Mouse (Mus musculus): Measurements from ENCODE around the gene Rbm47. TPM values are rescaled to one million over a fixed set of nuclear protein-coding genes. Genes with fewer than 3 reads are reported as not detected.

Gene Rbm47
- total and polyA plus RNA-seq, 3 experiments = 1.9 to 3.5 (median 2.2) TPM

DNA sequence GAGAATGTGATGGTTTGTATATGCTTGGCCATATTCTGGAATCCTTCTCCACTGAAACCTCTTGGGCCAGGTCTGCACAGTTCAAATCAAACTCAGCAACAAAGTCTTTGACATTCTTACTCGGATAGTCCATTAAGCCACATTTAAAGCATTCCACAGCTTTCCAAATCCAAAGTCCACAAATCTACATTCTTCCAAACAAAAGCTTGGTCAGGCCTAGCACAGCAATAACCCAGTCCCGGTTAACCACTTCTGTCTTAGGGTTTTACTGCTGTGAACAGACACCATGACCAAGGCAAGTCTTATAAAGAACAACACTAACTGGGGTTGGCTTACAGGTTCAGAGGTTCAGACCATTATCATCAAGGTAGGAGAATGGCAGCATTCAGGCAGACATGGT is 133.1 kb downstream of the Rbm47 start:
- H3K27ac ChIP-seq = no peak overlapping the region
- H3K27me3 ChIP-seq (ENCODE audit: control insufficient read depth, insufficient read depth, low read length) = no peaks in the 10 kb centered on the region
- H3K79me2 ChIP-seq (replicated peaks; ENCODE audit: control insufficient read depth, insufficient read depth, low read length) = no peaks in the 10 kb centered on the region
- H3K9ac ChIP-seq (ENCODE audit: low read depth, low read length) = no peak overlapping the region
- intact Hi-C loops (cut with DNase I) = no loop called here
- no peak for DNase-seq
- H3K4me3 ChIP-seq = no peak overlapping the region
- WGBS = 86% methylated on average over 2 of the region's 2 CpGs
- no peaks in the 10 kb centered on the region for H3K36me3 ChIP-seq (ENCODE audit: control insufficient read depth, insufficient read depth, low read length)
- TF ChIP-seq EP300 (IDR thresholded peaks at IDR 0.05; ENCODE audit: insufficient read depth, low read depth, low read length) = no peak
- TF ChIP-seq POLR2A (IDR thresholded peaks at IDR 0.05; ENCODE audit: insufficient read depth, low read depth, low read length) = no peak
- no peak for TF ChIP-seq CTCF (IDR thresholded peaks at IDR 0.05)
- H3K4me1 ChIP-seq (ENCODE audit: control insufficient read depth, insufficient read depth, low read length) = no peaks in the 10 kb centered on the region

GRCm38 (mm10) chr5:66037066-66037465 is 135.9 kb downstream of the Rbm47 start:
- WGBS = 70% methylated on average over 6 of the region's 6 CpGs
- no peak overlapping the region for H3K4me3 ChIP-seq

DNA sequence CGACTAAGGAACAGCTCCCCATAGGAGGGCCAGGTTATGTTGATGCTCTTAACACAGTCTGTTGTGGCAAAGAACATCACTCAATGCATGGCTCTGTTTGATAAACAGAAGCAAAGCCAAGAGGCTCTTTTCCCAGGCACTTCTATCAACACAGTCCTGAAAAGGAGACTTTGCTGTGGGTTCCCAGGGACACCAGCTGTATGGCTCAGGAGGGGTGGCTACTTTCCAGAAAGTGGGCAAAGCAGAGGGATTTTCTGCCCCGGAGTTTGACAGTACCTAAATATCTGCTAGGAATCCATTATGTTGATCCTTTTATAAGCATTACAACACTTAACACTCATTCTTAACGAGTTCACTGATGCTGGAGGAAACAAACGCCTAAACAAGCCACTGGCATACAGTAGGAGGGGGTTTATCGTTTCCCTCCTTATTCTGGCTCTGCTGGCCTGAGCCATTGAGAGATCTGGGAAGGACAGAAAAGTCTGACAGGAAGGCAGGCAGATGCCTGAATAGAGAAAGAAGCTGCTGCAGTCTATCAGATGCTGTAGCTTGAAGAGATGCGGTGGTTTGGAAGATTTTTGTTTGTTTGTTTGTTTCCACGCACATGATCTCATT is 136.4 kb downstream of the Rbm47 start:
- H3K27ac ChIP-seq = no peak overlapping the region
- H3K36me3 ChIP-seq (ENCODE audit: control insufficient read depth, insufficient read depth, low read length) = no peaks in the 10 kb centered on the region
- H3K27me3 ChIP-seq (ENCODE audit: control insufficient read depth, insufficient read depth, low read length) = no peaks in the 10 kb centered on the region
- no peak overlapping the region for H3K4me3 ChIP-seq
- H3K79me2 ChIP-seq (replicated peaks; ENCODE audit: control insufficient read depth, insufficient read depth, low read length) = no peaks in the 10 kb centered on the region
- WGBS = 50% methylated on average over 7 of the region's 7 CpGs
- no peak overlapping the region for H3K9ac ChIP-seq (ENCODE audit: low read depth, low read length)
- DNase-seq = no peak
- TF ChIP-seq CTCF (IDR thresholded peaks at IDR 0.05) (no peak), EP300 (IDR thresholded peaks at IDR 0.05; ENCODE audit: insufficient read depth, low read depth, low read length) (no peak), POLR2A (IDR thresholded peaks at IDR 0.05; ENCODE audit: insufficient read depth, low read depth, low read length) (no peak)
- intact Hi-C loops (cut with DNase I) = no loop called here
- no peaks in the 10 kb centered on the region for H3K4me1 ChIP-seq (ENCODE audit: control insufficient read depth, insufficient read depth, low read length)

More at GRCm38 (mm10) chr5:66037066-66037465, 135.9 kb downstream of the Rbm47 start:
- Histone ChIP-seq H3K36me3 (ENCODE audit: control insufficient read depth, insufficient read depth, low read length) (no peaks in the 10 kb centered on the region), H3K27me3 (ENCODE audit: control insufficient read depth, insufficient read depth, low read length) (no peaks in the 10 kb centered on the region), H3K4me1 (ENCODE audit: control insufficient read depth, insufficient read depth, low read length) (no peaks in the 10 kb centered on the region), H3K9ac (ENCODE audit: low read depth, low read length) (no peak overlapping the region), H3K79me2 (replicated peaks; ENCODE audit: control insufficient read depth, insufficient read depth, low read length) (no peaks in the 10 kb centered on the region), H3K27ac (no peak overlapping the region)
- DNase-seq = no peak
- intact Hi-C loops (cut with DNase I) = no loop called here
- TF ChIP-seq CTCF (IDR thresholded peaks at IDR 0.05) (no peak), EP300 (IDR thresholded peaks at IDR 0.05; ENCODE audit: insufficient read depth, low read depth, low read length) (no peak), POLR2A (IDR thresholded peaks at IDR 0.05; ENCODE audit: insufficient read depth, low read depth, low read length) (no peak)

DNA sequence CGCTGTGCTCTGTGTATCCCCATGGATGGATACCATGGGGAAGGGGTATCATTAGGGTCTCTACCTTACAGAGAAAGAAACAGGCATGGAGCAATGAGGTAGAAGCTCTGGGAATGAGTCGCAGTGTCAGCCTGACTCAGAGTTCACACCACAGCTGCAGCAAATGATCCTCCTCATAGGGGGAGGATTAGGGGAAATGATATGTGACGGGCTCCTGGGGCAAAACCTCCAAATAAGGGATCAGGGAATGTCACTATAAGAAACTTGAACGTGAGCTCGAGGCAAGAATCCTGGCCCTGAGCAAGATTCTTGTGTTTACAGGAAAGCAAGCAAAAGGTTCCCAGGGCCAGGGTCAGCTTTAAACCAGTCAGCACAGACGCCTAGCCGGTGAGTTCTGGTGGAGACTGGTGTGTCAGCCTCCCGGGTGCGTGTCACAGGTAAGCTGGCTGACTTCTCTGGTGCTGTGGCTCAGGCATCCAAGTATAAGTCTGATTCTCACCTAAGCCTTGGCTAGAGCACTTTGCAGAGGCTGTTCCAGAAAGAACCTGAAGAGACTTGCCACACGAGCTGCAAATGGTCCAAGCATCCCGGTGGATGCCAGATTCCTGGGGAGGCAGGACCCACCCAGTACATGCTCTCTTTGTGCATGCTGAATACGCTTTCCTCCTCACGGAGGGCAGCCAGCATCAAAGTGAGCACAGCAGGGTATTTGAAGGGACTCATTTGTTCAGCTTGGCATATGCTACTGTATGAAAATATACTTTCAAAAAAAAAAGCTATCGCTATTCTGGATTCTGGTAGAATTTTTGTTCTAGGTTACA is 138.3 kb downstream of the Rbm47 start:
- no peak overlapping the region for H3K9ac ChIP-seq (ENCODE audit: low read depth, low read length)
- TF ChIP-seq EP300 (IDR thresholded peaks at IDR 0.05; ENCODE audit: insufficient read depth, low read depth, low read length) = no peak
- TF ChIP-seq CTCF (IDR thresholded peaks at IDR 0.05) = no peak
- no peak for TF ChIP-seq POLR2A (IDR thresholded peaks at IDR 0.05; ENCODE audit: insufficient read depth, low read depth, low read length)
- no peaks in the 10 kb centered on the region for H3K27me3 ChIP-seq (ENCODE audit: control insufficient read depth, insufficient read depth, low read length)
- no peak for DNase-seq
- no peaks in the 10 kb centered on the region for H3K36me3 ChIP-seq (ENCODE audit: control insufficient read depth, insufficient read depth, low read length)
- no peak overlapping the region for H3K27ac ChIP-seq
- no peak overlapping the region for H3K4me3 ChIP-seq
- intact Hi-C loops (cut with DNase I) = no loop called here
- H3K4me1 ChIP-seq (ENCODE audit: control insufficient read depth, insufficient read depth, low read length) = no peaks in the 10 kb centered on the region
- 65% methylated on average over 14 of the region's 14 CpGs for WGBS
- H3K79me2 ChIP-seq (replicated peaks; ENCODE audit: control insufficient read depth, insufficient read depth, low read length) = no peaks in the 10 kb centered on the region

- no peaks in the 10 kb centered on the region for H3K4me1 ChIP-seq (ENCODE audit: control insufficient read depth, insufficient read depth, low read length)
- WGBS = 89% methylated on average over 1 of the region's 1 CpGs
- no peaks in the 10 kb centered on the region for H3K79me2 ChIP-seq (replicated peaks; ENCODE audit: control insufficient read depth, insufficient read depth, low read length)
- TF ChIP-seq CTCF (IDR thresholded peaks at IDR 0.05) (no peak), EP300 (IDR thresholded peaks at IDR 0.05; ENCODE audit: insufficient read depth, low read depth, low read length) (no peak), POLR2A (IDR thresholded peaks at IDR 0.05; ENCODE audit: insufficient read depth, low read depth, low read length) (no peak)
- H3K27me3 ChIP-seq (ENCODE audit: control insufficient read depth, insufficient read depth, low read length) = no peaks in the 10 kb centered on the region
- DNase-seq = no peak
- intact Hi-C loops (cut with DNase I) = no loop called here
- no peak overlapping the region for H3K9ac ChIP-seq (ENCODE audit: low read depth, low read length)
- no peak overlapping the region for H3K4me3 ChIP-seq
- no peak overlapping the region for H3K27ac ChIP-seq
- no peaks in the 10 kb centered on the region for H3K36me3 ChIP-seq (ENCODE audit: control insufficient read depth, insufficient read depth, low read length)
Measured at GRCm38 (mm10) chr5:66032826-66033225, 140.1 kb downstream of the Rbm47 start.

DNA sequence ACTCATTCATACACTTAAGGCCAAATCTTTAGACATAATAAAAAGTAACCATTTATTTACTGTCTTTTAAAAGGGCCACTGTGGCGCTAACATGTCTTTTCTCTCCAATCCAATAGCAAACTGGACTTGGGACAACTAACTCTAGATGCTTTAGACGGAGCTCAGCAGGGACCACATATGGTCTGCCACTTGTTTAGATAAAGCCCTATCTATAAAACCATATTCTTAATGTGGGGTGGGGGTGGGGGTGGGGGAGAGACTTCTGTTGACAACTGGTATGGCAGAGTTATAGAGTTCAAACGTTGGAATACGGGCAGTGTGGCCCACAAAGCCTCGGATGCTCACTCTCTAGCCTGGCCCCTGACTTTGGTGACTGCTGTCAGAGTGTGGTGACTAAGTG is 141.2 kb downstream of the Rbm47 start:
- no peaks in the 10 kb centered on the region for H3K79me2 ChIP-seq (replicated peaks; ENCODE audit: control insufficient read depth, insufficient read depth, low read length)
- no peak overlapping the region for H3K4me3 ChIP-seq
- no peaks in the 10 kb centered on the region for H3K36me3 ChIP-seq (ENCODE audit: control insufficient read depth, insufficient read depth, low read length)
- no peaks in the 10 kb centered on the region for H3K4me1 ChIP-seq (ENCODE audit: control insufficient read depth, insufficient read depth, low read length)
- no peak overlapping the region for H3K9ac ChIP-seq (ENCODE audit: low read depth, low read length)
- DNase-seq = no peak
- intact Hi-C loops (cut with DNase I) = no loop called here
- 67% methylated on average over 5 of the region's 5 CpGs for WGBS
- TF ChIP-seq CTCF (IDR thresholded peaks at IDR 0.05) (no peak), EP300 (IDR thresholded peaks at IDR 0.05; ENCODE audit: insufficient read depth, low read depth, low read length) (no peak), POLR2A (IDR thresholded peaks at IDR 0.05; ENCODE audit: insufficient read depth, low read depth, low read length) (no peak)
- no peaks in the 10 kb centered on the region for H3K27me3 ChIP-seq (ENCODE audit: control insufficient read depth, insufficient read depth, low read length)
- no peak overlapping the region for H3K27ac ChIP-seq

Measured in heart, adult 2 months (tissue).